Mouse (Mus musculus) embryonic facial prominence, embryonic 14.5 days (tissue): ENCODE data around the gene AW822073. TPM values are rescaled to one million over a fixed set of nuclear protein-coding genes. Genes with fewer than 3 reads are reported as not detected.
A peak's percentile ranks its signal among the peaks of the same experiment; 100 is the strongest.
"Not testable (repeated sequence)": the region's sequence is repeated elsewhere in the genome, so short reads cannot be mapped to it uniquely, and the experiment has no call there.

ENCODE experiments used
- ATAC-seq: fragments of 200-750 bp; cut with Nextera tagmentation; 2 replicates; pipeline ENCODE4 v1.8.0; 2017; ENCODE audit warnings: low read depth, moderate number of reproducible peaks, moderate TSS enrichment
- DNase-seq: peaks from one replicate; pipeline ENCODE4 v3.0.0-alpha.2; 2015; ENCODE audit warnings: low spot score
- H3K27ac ChIP-seq: fragments of 300-500 bp; sonication (generic); replicated peaks from 2 replicates; pipeline ENCODE4 v1.5.1; 2014; ENCODE audit warnings: low read depth, mild to moderate bottlenecking, low read length, moderate library complexity
- H3K27me3 ChIP-seq: fragments of 300-500 bp; sonication (generic); replicated peaks from 2 replicates; pipeline ENCODE4 v1.6.1; 2014; ENCODE audit warnings: low read length; ENCODE audit not compliant: control insufficient read depth, insufficient read depth
- H3K36me3 ChIP-seq: fragments of 300-500 bp; sonication (generic); 2 replicates; pipeline ENCODE4 v1.6.1; 2014; ENCODE audit warnings: low read length, mixed read lengths; ENCODE audit not compliant: control insufficient read depth, insufficient read depth
- H3K4me1 ChIP-seq: fragments of 300-500 bp; sonication (generic); 2 replicates; pipeline ENCODE4 v1.6.1; 2014; ENCODE audit warnings: antibody characterized with exemption, low read length; ENCODE audit not compliant: control insufficient read depth, insufficient read depth
- H3K4me2 ChIP-seq: fragments of 300-500 bp; sonication (generic); 2 replicates; pipeline ENCODE4 v1.6.1; 2014; ENCODE audit warnings: low read depth, mild to moderate bottlenecking, low read length, moderate library complexity, mixed read lengths
- H3K4me3 ChIP-seq: fragments of 300-500 bp; sonication (generic); 2 replicates; pipeline ENCODE4 v1.5.1; 2014; ENCODE audit warnings: low read depth, mild to moderate bottlenecking, low read length
- H3K9ac ChIP-seq: fragments of 300-500 bp; sonication (generic); 2 replicates; pipeline ENCODE4 v1.6.1; 2014; ENCODE audit warnings: low read depth, mild to moderate bottlenecking, low read length, moderate library complexity, mixed read lengths
- H3K9me3 ChIP-seq: fragments of 300-500 bp; sonication (generic); 2 replicates; pipeline ENCODE4 v1.6.1; 2016; ENCODE audit warnings: low read length; ENCODE audit not compliant: control insufficient read depth
- WGBS: fragments of 180-500 bp; shearing (Covaris S2); extraction: QIAGEN DNeasy Blood & Tissue Kit; methylation state at CpG from one replicate; pipeline ENCODE4 v1.1.7; 2014; 5-methylcytosine and 5-hydroxymethylcytosine counted together
- polyA plus RNA-seq: library from polyadenylated mRNA; unstranded; fragments of >200 nt; fragmentation: Nextera tagmentation; extraction: Ambion mirVana; gene quantifications from 2 replicates; pipeline ENCODE4 v1.2.1, GENCODE M21; 2014

The AW822073 gene
- not detected in 2 replicates for polyA plus RNA-seq

- not testable (repeated sequence) for H3K27ac ChIP-seq, H3K9me3 ChIP-seq, H3K4me1 ChIP-seq, H3K27me3 ChIP-seq, ATAC-seq, H3K4me2 ChIP-seq, H3K4me3 ChIP-seq, H3K9ac ChIP-seq, H3K36me3 ChIP-seq
- WGBS = 82% methylated on average over 16 of the region's 18 CpGs
- peak; percentile 35 for DNase-seq
Measured at GRCm38 (mm10) chr10:58224827-58225785, at the start of gene AW822073. TSS of gene AW822073 (minus strand) at chr10:58224930.

GRCm38 (mm10) chr10:58258466-58258865 lies 33.7 kb upstream of the AW822073 start:
- ATAC-seq = no peak
- Histone ChIP-seq H3K9ac (no peak overlapping the region), H3K36me3 (peaks cover 46% of the 10 kb centered on the region), H3K4me1 (peaks cover 5% of the 10 kb centered on the region; the same call in 1 of the 2 replicates), H3K27ac (no peak overlapping the region), H3K4me3 (no peak overlapping the region), H3K4me2 (no peak overlapping the region), H3K27me3 (no peaks in the 10 kb centered on the region), H3K9me3 (no peaks in the 10 kb centered on the region)
- WGBS = 73% methylated on average over 5 of the region's 5 CpGs
- DNase-seq = peak; percentile 9

- DNase-seq = peak; percentile 16
Measured at GRCm38 (mm10) chr10:58255954-58256353, 31.2 kb upstream of the AW822073 start.

GRCm38 (mm10) chr10:58255213-58255892 lies 30.6 kb upstream of the AW822073 start, which contains the start of gene Gcc2:
TSS of gene Gcc2 (plus strand) at chr10:58255497.
- Histone ChIP-seq H3K4me2 (peak within 1 kb of the TSS; percentile 63), H3K9ac (peak within 1 kb of the TSS; percentile 80), H3K27me3 (no peaks in the 10 kb centered on the region), H3K36me3 (peaks cover 20% of the 10 kb centered on the region), H3K4me3 (peak within 1 kb of the TSS; percentile 85), H3K9me3 (no peaks in the 10 kb centered on the region), H3K27ac (peak within 1 kb of the TSS; percentile 63; the same call in 1 of the 2 replicates), H3K4me1 (peaks cover 5% of the 10 kb centered on the region; the same call in 1 of the 2 replicates)
- WGBS = under 1% methylated on average over 36 of the region's 58 CpGs
- peak; percentile 98 for DNase-seq
- peak; percentile 99 for ATAC-seq

More at GRCm38 (mm10) chr10:58255954-58256353, 31.2 kb upstream of the AW822073 start:
- 2% methylated on average over 4 of the region's 4 CpGs for WGBS
- Histone ChIP-seq H3K36me3 (peaks cover 23% of the 10 kb centered on the region), H3K9me3 (no peaks in the 10 kb centered on the region), H3K4me3 (peak overlapping the region; percentile 85), H3K27me3 (no peaks in the 10 kb centered on the region), H3K27ac (no peak overlapping the region), H3K4me1 (peaks cover 5% of the 10 kb centered on the region; the same call in 1 of the 2 replicates), H3K4me2 (peak overlapping the region; percentile 63), H3K9ac (peak overlapping the region; percentile 80)
- ATAC-seq = no peak

GRCm38 (mm10) chr10:58254635-58255175 lies 30.0 kb upstream of the AW822073 start:
- peak; percentile 7 for DNase-seq
- peak overlapping the region; percentile 85 for H3K4me3 ChIP-seq
- 32% methylated on average over 6 of the region's 6 CpGs for WGBS
- no peak overlapping the region for H3K27ac ChIP-seq
- H3K9ac ChIP-seq = peak overlapping the region; percentile 80
- H3K4me1 ChIP-seq = peaks cover 5% of the 10 kb centered on the region; the same call in 1 of the 2 replicates
- ATAC-seq = no peak
- peaks cover 14% of the 10 kb centered on the region for H3K36me3 ChIP-seq
- no peaks in the 10 kb centered on the region for H3K9me3 ChIP-seq
- peak overlapping the region; percentile 63 for H3K4me2 ChIP-seq
- no peaks in the 10 kb centered on the region for H3K27me3 ChIP-seq

GRCm38 (mm10) chr10:58249535-58249934 lies 24.8 kb upstream of the AW822073 start:
- no peak for DNase-seq
- Histone ChIP-seq H3K4me3 (no peak overlapping the region), H3K36me3 (no peaks in the 10 kb centered on the region), H3K27me3 (no peaks in the 10 kb centered on the region), H3K27ac (no peak overlapping the region), H3K4me2 (no peak overlapping the region), H3K9me3 (no peaks in the 10 kb centered on the region), H3K4me1 (peaks cover under 1% of the 10 kb centered on the region; the same call in 1 of the 2 replicates), H3K9ac (no peak overlapping the region)
- WGBS = 19% methylated on average over 1 of the region's 1 CpGs
- no peak for ATAC-seq

GRCm38 (mm10) chr10:58238984-58239740 lies 14.4 kb upstream of the AW822073 start:
- ATAC-seq (peak; percentile 87), DNase-seq (peak; percentile 45)
- not testable (repeated sequence) for H3K9me3 ChIP-seq, H3K9ac ChIP-seq, H3K27me3 ChIP-seq, H3K27ac ChIP-seq, H3K4me3 ChIP-seq, H3K36me3 ChIP-seq, H3K4me2 ChIP-seq, H3K4me1 ChIP-seq
- 75% methylated on average over 8 of the region's 8 CpGs for WGBS

- no peak within 1 kb of the TSS for H3K4me3 ChIP-seq
- H3K4me2 ChIP-seq = no peak within 1 kb of the TSS
- DNase-seq (no peak), ATAC-seq (no peak)
- no peaks in the 10 kb centered on the region for H3K4me1 ChIP-seq
- H3K36me3 ChIP-seq = no peaks in the 10 kb centered on the region
- H3K9me3 ChIP-seq = peaks cover 17% of the 10 kb centered on the region
- H3K27ac ChIP-seq = no peak within 1 kb of the TSS
- 86% methylated on average over 10 of the region's 10 CpGs for WGBS
- no peak within 1 kb of the TSS for H3K9ac ChIP-seq
- no peaks in the 10 kb centered on the region for H3K27me3 ChIP-seq
Measured at GRCm38 (mm10) chr10:58236613-58237012, 11.9 kb upstream of the AW822073 start, which contains the start of gene Gm4981. TSS of gene Gm4981 (minus strand) at chr10:58236701.
